Mouse (Mus musculus): Measurements from ENCODE around the gene Ptp4a2. TPM values are rescaled to one million over a fixed set of nuclear protein-coding genes. Genes with fewer than 3 reads are reported as not detected.
A peak's percentile ranks its signal among the peaks of the same experiment; 100 is the strongest.

Gene Ptp4a2
- polyA plus RNA-seq, 1 experiment from 2014 or later = 315 TPM

DNA sequence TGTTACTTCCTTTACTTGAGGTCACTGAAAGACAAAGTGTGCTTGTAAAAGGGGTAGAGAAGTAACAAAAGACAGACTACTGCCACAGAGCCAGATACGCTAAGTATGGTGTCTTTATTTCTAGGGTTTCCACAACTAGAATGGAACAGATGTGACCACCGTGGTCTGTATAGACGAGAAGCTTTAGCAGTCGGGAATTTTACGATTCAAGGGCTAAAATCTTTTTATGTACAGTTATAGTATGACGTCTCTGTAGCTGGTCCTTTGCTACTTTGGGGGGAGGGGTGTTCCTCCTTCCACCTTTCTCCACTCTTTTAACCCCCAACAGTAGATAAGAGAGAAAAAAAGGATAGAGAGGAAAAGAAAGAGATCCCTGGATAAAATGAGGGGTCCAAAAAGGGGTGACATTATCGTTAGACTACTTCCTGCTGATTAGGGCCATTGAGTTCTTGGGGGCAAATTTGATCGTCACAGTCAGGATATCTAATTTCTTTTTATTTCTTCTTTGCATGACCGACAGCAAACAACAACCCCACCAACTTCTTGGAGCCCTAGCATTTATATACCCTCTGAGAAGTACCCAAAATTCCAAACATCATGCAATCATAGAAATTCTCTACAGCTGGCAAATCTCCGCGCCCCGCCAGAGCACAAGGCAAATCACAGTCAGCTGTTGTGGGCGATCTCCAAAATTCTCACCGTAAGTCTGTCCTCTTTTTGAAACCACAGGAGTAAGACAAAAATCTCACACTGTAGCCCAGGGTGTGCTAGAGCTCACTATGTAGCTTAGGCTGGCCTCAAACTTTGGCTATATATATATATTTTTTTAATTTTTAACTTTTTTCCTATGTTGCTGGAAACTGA lies 818 bp downstream of the Ptp4a2 start:
- Histone ChIP-seq H3K36me3 (ENCODE audit: control insufficient read depth, insufficient read depth, low read length) (no peaks in the 10 kb centered on the region), H3K4me2 (ENCODE audit: low read depth, severe bottlenecking) (no peak overlapping the region), H3K9ac (ENCODE audit: low read length) (no peak overlapping the region), H3K4me3 (ENCODE audit: low read depth, low read length) (no peak overlapping the region), H3K27ac (replicated peaks; ENCODE audit: low read depth, low read length) (no peak overlapping the region), H3K4me1 (ENCODE audit: control insufficient read depth, insufficient read depth, low read length) (peaks cover 11% of the 10 kb centered on the region), H3K9me3 (ENCODE audit: control insufficient read depth, low read length) (no peaks in the 10 kb centered on the region), H3K27me3 (ENCODE audit: control insufficient read depth, insufficient read depth, low read length) (no peaks in the 10 kb centered on the region)
- DNase-seq (ENCODE audit: low spot score) = no peak
- 70% methylated on average over 14 of the region's 14 CpGs for WGBS
- ATAC-seq (ENCODE audit: insufficient number of reproducible peaks, low FRiP score, low TSS enrichment, low read depth) = no peak

DNA sequence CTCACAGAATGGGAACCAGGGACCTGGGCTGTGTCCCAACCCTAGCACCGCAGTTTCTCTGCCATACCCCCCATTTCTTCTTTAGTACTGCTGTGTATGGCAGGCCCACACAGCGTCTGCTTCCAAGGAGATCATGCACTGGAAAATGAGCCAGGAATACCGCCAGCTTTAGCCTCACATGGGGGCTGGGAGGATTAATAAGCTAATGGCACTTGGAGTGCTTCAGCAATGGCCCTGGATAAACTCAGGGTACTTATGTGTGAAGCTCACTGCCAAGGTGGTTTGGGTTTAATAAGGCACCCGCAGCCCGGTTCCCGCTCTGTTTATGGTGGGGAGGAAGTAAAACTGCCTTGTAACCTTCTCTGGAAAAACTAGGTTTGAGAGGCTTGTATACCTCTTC lies 6.6 kb downstream of the Ptp4a2 start:
- H3K27me3 ChIP-seq (ENCODE audit: control insufficient read depth, insufficient read depth, low read length) = no peaks in the 10 kb centered on the region
- no peaks in the 10 kb centered on the region for H3K36me3 ChIP-seq (ENCODE audit: control insufficient read depth, insufficient read depth, low read length)
- peaks cover 9% of the 10 kb centered on the region for H3K4me1 ChIP-seq (ENCODE audit: control insufficient read depth, insufficient read depth, low read length)
- H3K27ac ChIP-seq (replicated peaks; ENCODE audit: low read depth, low read length) = no peak overlapping the region
- H3K9ac ChIP-seq (ENCODE audit: low read length) = no peak overlapping the region
- H3K4me2 ChIP-seq (ENCODE audit: low read depth, severe bottlenecking) = no peak overlapping the region
- no peaks in the 10 kb centered on the region for H3K9me3 ChIP-seq (ENCODE audit: control insufficient read depth, low read length)
- DNase-seq (ENCODE audit: low spot score) (peak; percentile 33), ATAC-seq (ENCODE audit: insufficient number of reproducible peaks, low FRiP score, low TSS enrichment, low read depth) (no peak)
- H3K4me3 ChIP-seq (ENCODE audit: low read depth, low read length) = no peak overlapping the region
- 47% methylated on average over 6 of the region's 6 CpGs for WGBS

DNA sequence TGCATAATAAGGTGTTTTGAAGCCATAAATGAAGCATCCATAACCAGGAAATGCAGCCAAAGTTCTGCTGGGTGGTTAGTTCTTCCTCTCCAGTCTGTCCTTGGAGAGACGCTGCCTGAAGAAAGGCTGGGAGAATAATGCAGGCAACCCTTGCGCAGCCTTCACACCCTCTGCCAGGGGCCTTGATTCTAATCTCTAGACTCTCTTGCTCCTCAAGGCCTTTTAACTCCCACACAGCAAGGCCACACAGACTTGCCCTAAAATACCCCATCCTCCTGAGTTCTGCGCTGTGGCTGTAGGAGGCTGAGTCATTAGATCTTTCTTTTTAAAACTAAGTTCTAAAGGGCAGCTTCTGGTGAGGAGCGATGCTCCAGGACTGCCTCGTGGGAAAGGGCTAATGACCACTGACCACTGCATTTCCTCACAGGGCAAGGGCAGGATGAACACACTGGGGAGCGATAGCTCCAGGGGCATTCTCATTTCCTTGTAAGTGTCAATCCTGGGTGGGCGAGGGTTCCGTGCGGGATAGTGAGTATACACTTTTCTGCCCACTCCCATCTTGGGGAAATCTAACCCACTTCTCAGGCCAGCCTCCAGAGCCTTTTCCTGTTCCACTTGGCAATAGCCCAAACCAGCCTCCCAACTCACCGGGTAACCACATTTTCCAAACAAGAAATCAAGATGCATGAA lies 7.6 kb downstream of the Ptp4a2 start:
- no peak overlapping the region for H3K4me3 ChIP-seq (ENCODE audit: low read depth, low read length)
- WGBS = 68% methylated on average over 10 of the region's 10 CpGs
- no peak overlapping the region for H3K4me2 ChIP-seq (ENCODE audit: low read depth, severe bottlenecking)
- peaks cover 19% of the 10 kb centered on the region for H3K4me1 ChIP-seq (ENCODE audit: control insufficient read depth, insufficient read depth, low read length)
- no peak overlapping the region for H3K27ac ChIP-seq (replicated peaks; ENCODE audit: low read depth, low read length)
- H3K27me3 ChIP-seq (ENCODE audit: control insufficient read depth, insufficient read depth, low read length) = no peaks in the 10 kb centered on the region
- no peaks in the 10 kb centered on the region for H3K36me3 ChIP-seq (ENCODE audit: control insufficient read depth, insufficient read depth, low read length)
- no peak for ATAC-seq (ENCODE audit: insufficient number of reproducible peaks, low FRiP score, low TSS enrichment, low read depth)
- no peak for DNase-seq (ENCODE audit: low spot score)
- H3K9ac ChIP-seq (ENCODE audit: low read length) = no peak overlapping the region
- no peaks in the 10 kb centered on the region for H3K9me3 ChIP-seq (ENCODE audit: control insufficient read depth, low read length)

DNA sequence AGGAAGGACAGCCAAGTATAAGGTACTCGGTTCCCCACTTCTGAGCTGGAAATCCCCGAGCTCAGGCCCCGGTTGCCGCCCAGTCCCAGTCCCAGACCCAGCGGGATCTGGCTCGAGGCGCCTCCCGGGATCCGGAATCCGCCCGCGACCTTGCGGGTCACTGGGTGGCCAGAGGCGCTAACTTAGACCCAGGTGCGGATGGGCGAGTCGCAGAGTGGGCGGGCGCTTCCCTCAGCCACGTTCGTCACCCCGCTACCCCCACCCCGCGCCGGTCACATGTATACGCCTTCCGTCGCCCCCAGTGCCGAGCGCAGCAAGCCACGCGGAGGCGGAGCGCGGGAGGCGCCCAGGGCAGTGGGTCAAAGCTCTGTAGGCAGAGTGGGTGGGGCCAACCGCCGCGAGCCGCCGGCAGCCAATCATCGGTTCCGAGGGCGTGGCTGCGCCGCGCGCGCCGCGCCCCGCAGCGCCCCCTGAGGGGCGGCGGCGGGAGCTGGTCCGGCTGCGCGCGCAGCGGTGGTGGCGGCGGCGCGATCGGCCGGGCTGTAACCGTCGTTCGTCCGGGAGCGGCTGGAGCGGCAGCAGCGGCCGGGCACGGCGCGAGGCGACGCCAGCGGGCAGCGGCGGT lies 8.8 kb downstream of the Ptp4a2 start:
- ATAC-seq (ENCODE audit: insufficient number of reproducible peaks, low FRiP score, low TSS enrichment, low read depth) (peak; percentile 98), DNase-seq (ENCODE audit: low spot score) (peak; percentile 97)
- Histone ChIP-seq H3K4me2 (ENCODE audit: low read depth, severe bottlenecking) (peak overlapping the region; percentile 50), H3K9ac (ENCODE audit: low read length) (peak overlapping the region; percentile 94), H3K27me3 (ENCODE audit: control insufficient read depth, insufficient read depth, low read length) (no peaks in the 10 kb centered on the region), H3K9me3 (ENCODE audit: control insufficient read depth, low read length) (no peaks in the 10 kb centered on the region), H3K4me3 (ENCODE audit: low read depth, low read length) (peak overlapping the region; percentile 93), H3K4me1 (ENCODE audit: control insufficient read depth, insufficient read depth, low read length) (peaks cover 19% of the 10 kb centered on the region), H3K36me3 (ENCODE audit: control insufficient read depth, insufficient read depth, low read length) (no peaks in the 10 kb centered on the region), H3K27ac (replicated peaks; ENCODE audit: low read depth, low read length) (peak overlapping the region; percentile 92)
- under 1% methylated on average over 76 of the region's 83 CpGs for WGBS

DNA sequence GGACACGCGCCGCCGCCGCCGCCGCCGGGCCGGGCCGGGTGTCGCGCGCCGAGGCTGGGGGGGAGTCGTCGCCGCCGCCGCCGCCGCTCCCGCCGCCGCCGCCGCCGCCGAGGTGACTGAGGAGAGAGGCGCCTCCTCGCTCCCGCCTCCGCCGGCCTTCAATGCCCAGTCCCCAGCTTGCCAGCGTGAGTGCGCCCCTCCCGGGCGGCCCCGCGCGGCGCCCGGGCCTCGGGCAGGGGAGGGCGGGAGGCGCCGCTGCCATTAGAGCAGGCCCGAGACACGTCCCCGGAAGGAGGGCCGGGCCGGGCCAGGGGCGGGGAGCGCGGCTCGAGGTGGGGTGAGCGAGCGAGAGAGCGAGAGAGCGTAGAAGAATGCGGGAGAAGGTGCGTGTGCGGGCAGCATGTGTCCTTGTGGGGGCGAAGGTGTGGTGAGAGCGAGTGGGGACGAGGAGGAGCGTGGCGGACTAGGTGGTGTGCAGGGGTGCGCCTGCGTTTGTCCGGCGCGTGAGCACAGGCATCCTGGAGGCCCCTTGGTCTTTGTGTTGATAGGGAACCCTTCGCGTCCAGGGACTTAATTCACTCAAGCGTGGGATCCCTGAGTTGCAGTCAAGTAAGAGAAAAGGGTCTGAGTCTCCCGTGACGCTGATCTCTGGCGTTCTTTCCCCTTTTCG lies 9.5 kb downstream of the Ptp4a2 start:
- H3K36me3 ChIP-seq (ENCODE audit: control insufficient read depth, insufficient read depth, low read length) = no peaks in the 10 kb centered on the region
- H3K4me3 ChIP-seq (ENCODE audit: low read depth, low read length) = peak overlapping the region; percentile 93
- no peaks in the 10 kb centered on the region for H3K9me3 ChIP-seq (ENCODE audit: control insufficient read depth, low read length)
- H3K4me2 ChIP-seq (ENCODE audit: low read depth, severe bottlenecking) = peak overlapping the region; percentile 50
- H3K9ac ChIP-seq (ENCODE audit: low read length) = peak overlapping the region; percentile 94
- H3K27me3 ChIP-seq (ENCODE audit: control insufficient read depth, insufficient read depth, low read length) = no peaks in the 10 kb centered on the region
- H3K27ac ChIP-seq (replicated peaks; ENCODE audit: low read depth, low read length) = peak overlapping the region; percentile 92
- DNase-seq (ENCODE audit: low spot score) (peak; percentile 79), ATAC-seq (ENCODE audit: insufficient number of reproducible peaks, low FRiP score, low TSS enrichment, low read depth) (peak; percentile 62)
- under 1% methylated on average over 54 of the region's 79 CpGs for WGBS
- peaks cover 19% of the 10 kb centered on the region for H3K4me1 ChIP-seq (ENCODE audit: control insufficient read depth, insufficient read depth, low read length)

DNA sequence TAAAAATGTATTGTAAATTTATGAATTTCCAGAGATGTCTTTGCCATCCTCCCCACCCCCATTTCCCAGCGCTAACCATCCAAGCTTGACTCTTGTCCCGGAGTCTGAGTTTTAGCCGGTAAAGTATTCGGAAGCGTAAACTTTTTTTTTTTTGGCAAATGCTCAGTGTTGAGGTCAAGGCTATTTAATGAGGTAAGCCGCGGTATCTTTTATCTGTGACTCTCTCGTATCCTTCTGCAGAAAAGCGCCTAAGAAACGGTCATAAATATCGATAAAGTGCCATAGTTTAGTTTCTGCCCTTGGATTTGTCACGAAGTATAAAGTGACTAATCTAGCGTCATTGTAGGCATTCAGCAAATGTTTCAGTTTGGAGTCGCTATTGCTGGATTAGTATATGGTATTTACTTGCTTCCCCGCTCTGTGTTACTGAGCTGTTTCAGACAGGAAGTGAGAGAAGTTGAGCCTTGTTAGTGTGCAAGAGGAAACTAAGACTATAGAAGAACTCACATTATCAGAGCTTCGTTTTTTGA lies 10.1 kb downstream of the Ptp4a2 start:
- no peaks in the 10 kb centered on the region for H3K9me3 ChIP-seq (ENCODE audit: control insufficient read depth, low read length)
- peak overlapping the region; percentile 50 for H3K4me2 ChIP-seq (ENCODE audit: low read depth, severe bottlenecking)
- H3K4me3 ChIP-seq (ENCODE audit: low read depth, low read length) = peak overlapping the region; percentile 93
- H3K36me3 ChIP-seq (ENCODE audit: control insufficient read depth, insufficient read depth, low read length) = no peaks in the 10 kb centered on the region
- H3K27me3 ChIP-seq (ENCODE audit: control insufficient read depth, insufficient read depth, low read length) = no peaks in the 10 kb centered on the region
- peak overlapping the region; percentile 92 for H3K27ac ChIP-seq (replicated peaks; ENCODE audit: low read depth, low read length)
- DNase-seq (ENCODE audit: low spot score) (no peak), ATAC-seq (ENCODE audit: insufficient number of reproducible peaks, low FRiP score, low TSS enrichment, low read depth) (no peak)
- 2% methylated on average over 16 of the region's 16 CpGs for WGBS
- H3K4me1 ChIP-seq (ENCODE audit: control insufficient read depth, insufficient read depth, low read length) = peaks cover 19% of the 10 kb centered on the region
- H3K9ac ChIP-seq (ENCODE audit: low read length) = peak overlapping the region; percentile 94

DNA sequence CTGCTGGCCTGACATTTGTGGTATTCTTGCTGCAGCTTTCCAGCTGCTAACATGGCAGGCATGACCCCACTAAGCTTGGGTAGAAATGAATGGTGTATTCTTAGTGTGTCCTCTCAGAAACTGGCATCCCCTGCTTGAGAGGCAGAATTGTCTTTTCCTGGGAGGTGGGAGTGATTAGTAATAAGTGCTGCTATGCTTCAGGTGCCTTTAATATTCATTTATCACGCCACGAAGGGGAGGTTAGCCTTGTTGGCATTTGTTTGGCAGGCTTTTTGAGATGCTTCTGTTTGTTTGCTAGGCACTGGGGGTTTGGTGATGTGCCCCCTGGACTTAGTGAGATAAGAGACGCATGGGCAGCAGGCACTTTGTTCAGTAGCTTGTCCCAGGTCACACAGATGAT lies 11.3 kb downstream of the Ptp4a2 start:
- no peaks in the 10 kb centered on the region for H3K36me3 ChIP-seq (ENCODE audit: control insufficient read depth, insufficient read depth, low read length)
- no peak overlapping the region for H3K4me3 ChIP-seq (ENCODE audit: low read depth, low read length)
- no peak overlapping the region for H3K27ac ChIP-seq (replicated peaks; ENCODE audit: low read depth, low read length)
- H3K9ac ChIP-seq (ENCODE audit: low read length) = no peak overlapping the region
- 69% methylated on average over 3 of the region's 3 CpGs for WGBS
- H3K4me2 ChIP-seq (ENCODE audit: low read depth, severe bottlenecking) = peak overlapping the region; percentile 50; the same call in 1 of the 2 replicates
- no peaks in the 10 kb centered on the region for H3K9me3 ChIP-seq (ENCODE audit: control insufficient read depth, low read length)
- H3K27me3 ChIP-seq (ENCODE audit: control insufficient read depth, insufficient read depth, low read length) = no peaks in the 10 kb centered on the region
- ATAC-seq (ENCODE audit: insufficient number of reproducible peaks, low FRiP score, low TSS enrichment, low read depth) = no peak
- no peak for DNase-seq (ENCODE audit: low spot score)
- peaks cover 19% of the 10 kb centered on the region for H3K4me1 ChIP-seq (ENCODE audit: control insufficient read depth, insufficient read depth, low read length)
